Mouse (Mus musculus) layer of hippocampus, postnatal 14 days (tissue): ENCODE measurements around the gene Gm13762. TPM values are rescaled to one million over a fixed set of nuclear protein-coding genes. Genes with fewer than 3 reads are reported as not detected.
"Not testable (repeated sequence)": the region's sequence is repeated elsewhere in the genome, so short reads cannot be mapped to it uniquely, and the experiment has no call there.

Experiments used
- DNase-seq, 2 experiments: peaks; one replicate each; pipeline ENCODE4 v3.0.0; 2021 to 2022; ENCODE audit warnings: low spot score in 2 of 2, mixed read lengths in 1 of 2
- long read RNA-seq, 2 experiments: library from polyadenylated mRNA; stranded (forward); transcript quantifications; one replicate each; pipeline ENCODE4 v2.0.0; 2021
- total RNA-seq, 2 experiments: library from RNA; stranded (reverse); gene quantifications; 2 replicates each; pipeline ENCODE4 v1.2.3; 2021

Gm13762 gene
- not detected for total RNA-seq
- long read RNA-seq, experiment 1: 0 reads
- long read RNA-seq, experiment 2: 0 reads

- DNase-seq: no peak
Measured at GRCm38 (mm10) chr2:88980181-88980580, at the start of gene Gm13762. Gene Gm13762 (minus strand): TSS chr2:88980281.

GRCm38 (mm10) chr2:89021436-89021835, 41.4 kb upstream of the Gm13762 start:
- DNase-seq: not testable (repeated sequence)

GRCm38 (mm10) chr2:89018240-89018639, 38.2 kb upstream of the Gm13762 start, which contains the start of gene Olfr1216:
Gene Olfr1216 (minus strand): TSS chr2:89018340.
- no peak for DNase-seq

- DNase-seq: no peak
Measured at GRCm38 (mm10) chr2:89006873-89007272, 26.8 kb upstream of the Gm13762 start, which contains the start of gene Olfr1215. Gene Olfr1215 (minus strand): TSS chr2:89006973.

GRCm38 (mm10) chr2:88992553-88992952, 12.5 kb upstream of the Gm13762 start, which contains the start of gene Olfr1214:
Gene Olfr1214 (minus strand): TSS chr2:88992653.
- no peak for DNase-seq

GRCm38 (mm10) chr2:88953669-88954068, 26.4 kb downstream of the Gm13762 start, which contains the start of gene Olfr1212:
Gene Olfr1212 (plus strand): TSS chr2:88953969.
- DNase-seq: no peak

GRCm38 (mm10) chr2:88938011-88938410, 42.1 kb downstream of the Gm13762 start, which contains the start of gene Olfr1211:
Gene Olfr1211 (minus strand): TSS chr2:88938111.
- no peak for DNase-seq

Other genes starting within 250 kb of the Gm13762 start
- not detected for gene Olfr1197, start 247.9 kb downstream of the Gm13762 start, total RNA-seq
- not detected for gene Olfr1198, start 228.9 kb downstream of the Gm13762 start, total RNA-seq
- not detected for gene Olfr1199, start 219.8 kb downstream of the Gm13762 start, total RNA-seq
- gene Olfr1200, start 209.8 kb downstream of the Gm13762 start, total RNA-seq: not detected
- not detected for gene Olfr1201, start 187.2 kb downstream of the Gm13762 start, total RNA-seq
- not detected for gene Olfr1202, start 165.8 kb downstream of the Gm13762 start, total RNA-seq
- not detected for gene Olfr1205, start 150.5 kb downstream of the Gm13762 start, total RNA-seq
- not detected for gene Olfr1204, start 131.0 kb downstream of the Gm13762 start, total RNA-seq
- gene Olfr1206, start 117.0 kb downstream of the Gm13762 start, total RNA-seq: not detected
- gene Olfr1208, start 78.0 kb downstream of the Gm13762 start, total RNA-seq: not detected
- gene Olfr1209, start 65.1 kb downstream of the Gm13762 start, total RNA-seq: not detected
- gene Olfr1211, start 42.2 kb downstream of the Gm13762 start, total RNA-seq: not detected
- not detected for gene Olfr1212, start 26.3 kb downstream of the Gm13762 start, total RNA-seq
- not detected for gene Olfr1214, start 12.4 kb upstream of the Gm13762 start, total RNA-seq
- not detected for gene Olfr1215, start 26.7 kb upstream of the Gm13762 start, total RNA-seq
- gene Olfr1216, start 38.1 kb upstream of the Gm13762 start, total RNA-seq: not detected
- gene Olfr1217, start 51.8 kb upstream of the Gm13762 start, total RNA-seq: not detected
- not detected for gene Olfr1218, start 80.9 kb upstream of the Gm13762 start, total RNA-seq
- not detected for gene Olfr1219, start 103.2 kb upstream of the Gm13762 start, total RNA-seq
- not detected for gene Olfr1220, start 126.6 kb upstream of the Gm13762 start, total RNA-seq
- gene Olfr1221, start 137.0 kb upstream of the Gm13762 start, total RNA-seq: not detected
- not detected for gene Olfr1222, start 152.8 kb upstream of the Gm13762 start, total RNA-seq
- not detected for gene Olfr1223, start 171.3 kb upstream of the Gm13762 start, total RNA-seq
- not detected for gene Olfr1224-ps1, start 183.8 kb upstream of the Gm13762 start, total RNA-seq
- not detected for gene Olfr1225, start 194.4 kb upstream of the Gm13762 start, total RNA-seq
- gene Olfr1226, start 219.8 kb upstream of the Gm13762 start, total RNA-seq: not detected